Mouse (Mus musculus) hindbrain, embryonic 13.5 days (tissue): Measurements from ENCODE around the gene Ubxn6. TPM values are rescaled to one million over a fixed set of nuclear protein-coding genes. Genes with fewer than 3 reads are reported as not detected.

Experiments used
- ATAC-seq: fragments of 200-750 bp; cut with Nextera tagmentation; 2 replicates; pipeline ENCODE4 v1.8.0; 2017; ENCODE audit warnings: moderate TSS enrichment; ENCODE audit not compliant: low FRiP score
- H3K27ac ChIP-seq: fragments of 300-500 bp; sonication (generic); 2 replicates; pipeline ENCODE4 v1.5.1; 2015; ENCODE audit warnings: inconsistent platforms, mild to moderate bottlenecking, moderate library complexity
- H3K27me3 ChIP-seq: fragments of 300-500 bp; sonication (generic); 2 replicates; pipeline ENCODE4 v1.6.1; 2015; ENCODE audit warnings: mild to moderate bottlenecking, inconsistent platforms
- H3K36me3 ChIP-seq: fragments of 300-500 bp; sonication (generic); 2 replicates; pipeline ENCODE4 v1.6.1; 2015; ENCODE audit warnings: mild to moderate bottlenecking, inconsistent platforms
- H3K4me1 ChIP-seq: fragments of 300-500 bp; sonication (generic); replicated peaks from 2 replicates; pipeline ENCODE4 v1.6.1; 2015; ENCODE audit warnings: inconsistent platforms
- H3K4me2 ChIP-seq: fragments of 300-500 bp; sonication (generic); 2 replicates; pipeline ENCODE4 v1.6.1; 2015; ENCODE audit warnings: inconsistent platforms, mild to moderate bottlenecking, moderate library complexity
- H3K4me3 ChIP-seq: fragments of 300-500 bp; sonication (generic); 2 replicates; pipeline ENCODE4 v1.5.1; 2015; ENCODE audit warnings: mild to moderate bottlenecking, inconsistent platforms
- H3K9ac ChIP-seq: fragments of 300-500 bp; sonication (generic); 2 replicates; pipeline ENCODE4 v1.6.1; 2015; ENCODE audit warnings: mild to moderate bottlenecking, inconsistent platforms
- H3K9me3 ChIP-seq: fragments of 300-500 bp; sonication (generic); 2 replicates; pipeline ENCODE4 v1.6.1; 2016; ENCODE audit warnings: inconsistent platforms
- WGBS: fragments of 180-500 bp; shearing (Covaris S2); methylation state at CpG from one replicate; pipeline ENCODE4 v1.1.7; 2015; 5-methylcytosine and 5-hydroxymethylcytosine counted together
- polyA plus RNA-seq: library from polyadenylated mRNA; unstranded; fragments of >200 nt; fragmentation: Nextera tagmentation; extraction: Ambion mirVana; gene quantifications from 2 replicates; pipeline ENCODE4 v1.2.1, GENCODE M21; 2015

Ubxn6 gene
- polyA plus RNA-seq: 77.2 and 86.0 TPM in 2 replicates

DNA sequence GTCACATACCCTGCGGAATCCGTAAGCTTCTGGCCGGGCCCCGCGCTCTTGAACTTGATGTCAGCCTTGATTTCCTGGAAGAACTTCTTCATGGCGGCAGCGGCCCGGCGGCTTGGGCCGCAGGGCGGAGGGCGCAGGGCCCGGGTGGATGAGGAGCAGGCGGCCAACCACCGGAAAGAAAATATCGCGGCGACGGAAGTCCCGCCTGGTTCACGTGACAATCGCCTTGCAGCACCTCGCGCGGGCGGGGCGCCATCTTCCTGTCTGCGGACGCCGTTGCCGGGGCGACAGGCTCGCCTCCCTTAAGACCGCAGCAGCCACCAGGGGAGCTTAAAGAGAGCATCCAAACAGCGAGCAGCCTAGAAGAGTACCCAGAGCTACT, at the start of gene Ubxn6:
TSS of gene Ubxn6 (minus strand) at position 202 of the 382 bp plus-strand sequence.
- Histone ChIP-seq H3K4me3 (peak within 1 kb of the TSS; percentile 80), H3K9ac (peak within 1 kb of the TSS; percentile 85), H3K27me3 (no peaks in the 10 kb centered on the region), H3K4me1 (peaks cover 20% of the 10 kb centered on the region), H3K27ac (peak within 1 kb of the TSS; percentile 94), H3K4me2 (peak within 1 kb of the TSS; percentile 72), H3K9me3 (no peaks in the 10 kb centered on the region), H3K36me3 (peaks cover 33% of the 10 kb centered on the region)
- peak; percentile 55 for ATAC-seq
- WGBS: under 1% methylated on average over 35 of the region's 35 CpGs

DNA sequence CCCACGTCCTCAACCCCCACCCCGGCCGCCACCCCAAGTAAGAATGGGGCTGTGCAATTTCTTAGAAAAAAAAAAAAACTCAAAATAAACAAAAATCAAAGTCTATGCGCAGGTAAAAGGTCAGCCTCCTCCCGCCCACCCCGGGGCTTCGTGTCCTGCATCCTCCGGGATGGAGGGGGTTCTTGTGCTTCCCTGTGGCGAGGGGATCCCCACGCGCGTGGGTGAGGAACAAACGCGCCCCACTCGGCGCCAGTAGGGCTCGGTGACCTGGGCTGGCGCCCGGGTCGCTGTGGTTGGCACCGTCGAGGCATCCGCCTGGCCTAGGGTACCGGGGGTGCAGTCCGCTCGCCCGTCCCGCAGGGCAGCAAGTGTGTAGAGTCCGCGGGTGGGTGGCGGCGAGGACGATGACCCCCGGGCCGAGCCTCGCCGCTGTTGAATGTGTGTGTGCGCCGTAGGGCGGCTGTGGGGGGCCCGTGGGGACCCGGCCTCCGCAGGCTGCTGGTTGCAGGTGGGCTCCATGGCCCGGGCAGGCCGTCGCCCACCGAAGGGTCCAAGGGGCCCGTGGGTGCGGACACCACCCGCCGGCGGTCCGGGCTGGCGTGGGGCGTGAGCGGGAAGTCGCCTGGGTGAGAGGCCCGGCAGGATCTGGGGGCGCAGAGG, 49.0 kb upstream of the Ubxn6 start:
- peaks cover 91% of the 10 kb centered on the region for H3K27me3 ChIP-seq
- H3K4me2 ChIP-seq: peak overlapping the region; percentile 40
- H3K9me3 ChIP-seq: peaks cover 13% of the 10 kb centered on the region
- H3K4me1 ChIP-seq: peaks cover 19% of the 10 kb centered on the region; the same call in 1 of the 2 replicates
- H3K9ac ChIP-seq: no peak overlapping the region
- no peak overlapping the region for H3K27ac ChIP-seq
- no peak for ATAC-seq
- peak overlapping the region; percentile 21; the same call in 1 of the 2 replicates for H3K4me3 ChIP-seq
- peaks cover 63% of the 10 kb centered on the region for H3K36me3 ChIP-seq
- WGBS: 44% methylated on average over 56 of the region's 59 CpGs

DNA sequence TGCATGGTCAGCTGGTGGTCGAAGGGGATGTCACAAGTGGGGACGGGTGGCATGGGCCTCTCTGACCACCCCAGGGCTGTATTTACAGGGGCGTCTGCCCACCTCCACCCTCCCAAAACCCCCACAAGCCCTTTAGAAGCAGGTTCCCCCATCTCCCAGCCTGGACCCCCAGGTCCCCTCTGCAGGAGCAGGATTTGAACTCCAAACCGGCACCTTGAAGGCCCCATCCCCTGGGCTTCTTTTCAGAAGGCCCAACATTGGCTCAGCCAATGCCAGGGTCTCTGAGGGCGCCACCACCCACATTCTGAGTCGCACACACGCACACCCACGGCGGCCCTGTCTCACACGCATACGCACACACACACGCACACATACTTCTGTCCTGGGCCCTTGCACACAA, 48.3 kb upstream of the Ubxn6 start:
- peaks cover 19% of the 10 kb centered on the region; the same call in 1 of the 2 replicates for H3K4me1 ChIP-seq
- no peak overlapping the region for H3K4me2 ChIP-seq
- peaks cover 13% of the 10 kb centered on the region for H3K9me3 ChIP-seq
- WGBS: 93% methylated on average over 12 of the region's 12 CpGs
- H3K27me3 ChIP-seq: peaks cover 97% of the 10 kb centered on the region
- H3K27ac ChIP-seq: no peak overlapping the region
- peaks cover 57% of the 10 kb centered on the region for H3K36me3 ChIP-seq
- no peak overlapping the region for H3K9ac ChIP-seq
- no peak for ATAC-seq
- no peak overlapping the region for H3K4me3 ChIP-seq

DNA sequence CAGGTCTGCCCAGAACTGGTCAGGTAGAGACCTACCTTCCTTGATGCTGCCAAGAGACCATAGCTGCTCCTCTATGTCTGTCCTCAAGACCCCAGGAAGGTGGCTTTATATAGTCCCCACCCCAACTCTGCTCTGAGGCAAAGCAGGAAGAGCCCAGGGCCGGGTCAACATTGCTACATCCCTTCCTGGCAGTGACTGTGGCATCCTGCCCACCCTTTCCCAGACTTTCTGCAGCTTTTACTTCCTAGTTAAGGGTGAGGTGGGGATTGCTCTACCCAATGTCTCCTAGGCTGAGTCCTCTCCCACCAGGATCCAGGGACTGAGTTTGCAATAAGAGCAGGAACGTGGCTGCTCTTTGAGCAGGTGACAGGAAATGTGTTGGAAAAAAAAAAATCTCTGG, 47.0 kb upstream of the Ubxn6 start, which contains the start of gene Lrg1:
TSS of gene Lrg1 (minus strand) at position 176 of the 400 bp plus-strand sequence.
- WGBS: 64% methylated on average over 2 of the region's 2 CpGs
- Histone ChIP-seq H3K4me1 (peaks cover 26% of the 10 kb centered on the region), H3K9me3 (peaks cover 13% of the 10 kb centered on the region), H3K27ac (no peak within 1 kb of the TSS), H3K9ac (no peak within 1 kb of the TSS), H3K27me3 (peaks cover 95% of the 10 kb centered on the region), H3K36me3 (peaks cover 43% of the 10 kb centered on the region), H3K4me2 (no peak within 1 kb of the TSS), H3K4me3 (no peak within 1 kb of the TSS; the same call in 1 of the 2 replicates)
- ATAC-seq: no peak

GRCm38 (mm10) chr17:56119981-56120880, 45.4 kb upstream of the Ubxn6 start:
- peaks cover 29% of the 10 kb centered on the region for H3K36me3 ChIP-seq
- 10% methylated on average over 66 of the region's 66 CpGs for WGBS
- H3K9me3 ChIP-seq: peaks cover 13% of the 10 kb centered on the region
- H3K9ac ChIP-seq: peak overlapping the region; percentile 46; the same call in 1 of the 2 replicates
- peaks cover 26% of the 10 kb centered on the region for H3K4me1 ChIP-seq
- no peak for ATAC-seq
- peaks cover 95% of the 10 kb centered on the region for H3K27me3 ChIP-seq
- no peak overlapping the region for H3K27ac ChIP-seq
- H3K4me3 ChIP-seq: no peak overlapping the region
- 0 out of 2 replicates have a peak overlapping the region, but pooled peaks have one; percentile 2 for H3K4me2 ChIP-seq

GRCm38 (mm10) chr17:56119431-56119830, 44.6 kb upstream of the Ubxn6 start:
- H3K27ac ChIP-seq: no peak overlapping the region
- no peak overlapping the region for H3K9ac ChIP-seq
- peaks cover 23% of the 10 kb centered on the region for H3K36me3 ChIP-seq
- H3K27me3 ChIP-seq: peaks cover 91% of the 10 kb centered on the region
- peaks cover 13% of the 10 kb centered on the region for H3K9me3 ChIP-seq
- H3K4me2 ChIP-seq: no peak overlapping the region
- H3K4me3 ChIP-seq: no peak overlapping the region
- H3K4me1 ChIP-seq: peaks cover 23% of the 10 kb centered on the region
- ATAC-seq: no peak
- WGBS: 41% methylated on average over 12 of the region's 12 CpGs

- WGBS: under 1% methylated on average over 27 of the region's 27 CpGs
- peak; percentile 43 for ATAC-seq
- Histone ChIP-seq H3K4me2 (peak within 1 kb of the TSS; percentile 58), H3K4me3 (peak within 1 kb of the TSS; percentile 30), H3K27me3 (peaks cover 69% of the 10 kb centered on the region), H3K4me1 (peaks cover 24% of the 10 kb centered on the region), H3K27ac (no peak within 1 kb of the TSS), H3K9ac (peak within 1 kb of the TSS; percentile 55; the same call in 1 of the 2 replicates), H3K36me3 (peaks cover 1% of the 10 kb centered on the region), H3K9me3 (peaks cover 4% of the 10 kb centered on the region)
These were observed 42.5 kb upstream of the Ubxn6 start, which contains the start of gene Plin5 for GRCm38 (mm10) chr17:56117251-56117710. TSS of gene Plin5 (minus strand) at chr17:56117596.

GRCm38 (mm10) chr17:56116193-56116592, 41.4 kb upstream of the Ubxn6 start:
- Histone ChIP-seq H3K27ac (no peak overlapping the region), H3K4me3 (no peak overlapping the region), H3K4me2 (no peak overlapping the region), H3K4me1 (peaks cover 24% of the 10 kb centered on the region), H3K9ac (no peak overlapping the region), H3K9me3 (no peaks in the 10 kb centered on the region), H3K27me3 (peaks cover 58% of the 10 kb centered on the region), H3K36me3 (no peaks in the 10 kb centered on the region)
- WGBS: 79% methylated on average over 10 of the region's 10 CpGs
- no peak for ATAC-seq

- H3K4me2 ChIP-seq: no peak overlapping the region
- peaks cover 4% of the 10 kb centered on the region for H3K36me3 ChIP-seq
- H3K4me3 ChIP-seq: no peak overlapping the region
- H3K9ac ChIP-seq: peak overlapping the region; percentile 13; the same call in 1 of the 2 replicates
- no peaks in the 10 kb centered on the region for H3K9me3 ChIP-seq
- H3K27me3 ChIP-seq: peaks cover 26% of the 10 kb centered on the region
- no peak overlapping the region; the same call in 1 of the 2 replicates for H3K27ac ChIP-seq
- 54% methylated on average over 3 of the region's 3 CpGs for WGBS
- peaks cover 20% of the 10 kb centered on the region for H3K4me1 ChIP-seq
- ATAC-seq: no peak
These were observed 37.9 kb upstream of the Ubxn6 start for GRCm38 (mm10) chr17:56112743-56113142.

- Histone ChIP-seq H3K27ac (no peak overlapping the region), H3K4me1 (peaks cover 13% of the 10 kb centered on the region), H3K9ac (no peak overlapping the region), H3K9me3 (no peaks in the 10 kb centered on the region), H3K36me3 (peaks cover 9% of the 10 kb centered on the region), H3K27me3 (peaks cover 18% of the 10 kb centered on the region), H3K4me2 (no peak overlapping the region), H3K4me3 (no peak overlapping the region)
- WGBS: 41% methylated on average over 5 of the region's 5 CpGs
- ATAC-seq: peak; percentile 6; the same call in 1 of the 2 replicates
These were observed 37.0 kb upstream of the Ubxn6 start for GRCm38 (mm10) chr17:56111864-56112263.

- WGBS: 63% methylated on average over 1 of the region's 1 CpGs
- H3K4me2 ChIP-seq: no peak overlapping the region
- ATAC-seq: no peak
- H3K9ac ChIP-seq: no peak overlapping the region
- H3K4me1 ChIP-seq: peaks cover 13% of the 10 kb centered on the region
- H3K27ac ChIP-seq: 0 out of 2 replicates have a peak overlapping the region, but pooled peaks have one; percentile 3
- no peaks in the 10 kb centered on the region for H3K9me3 ChIP-seq
- no peak overlapping the region for H3K4me3 ChIP-seq
- peaks cover 9% of the 10 kb centered on the region for H3K36me3 ChIP-seq
- peaks cover 10% of the 10 kb centered on the region for H3K27me3 ChIP-seq
These were observed 36.2 kb upstream of the Ubxn6 start for GRCm38 (mm10) chr17:56111021-56111420.

GRCm38 (mm10) chr17:56110571-56110970, 35.7 kb upstream of the Ubxn6 start:
- H3K9ac ChIP-seq: no peak overlapping the region
- no peak for ATAC-seq
- H3K27ac ChIP-seq: 0 out of 2 replicates have a peak overlapping the region, but pooled peaks have one; percentile 3
- no peak overlapping the region for H3K4me2 ChIP-seq
- H3K4me1 ChIP-seq: peaks cover 13% of the 10 kb centered on the region
- no peaks in the 10 kb centered on the region for H3K9me3 ChIP-seq
- WGBS: 66% methylated on average over 4 of the region's 4 CpGs
- H3K36me3 ChIP-seq: peaks cover 9% of the 10 kb centered on the region
- peaks cover 5% of the 10 kb centered on the region for H3K27me3 ChIP-seq
- H3K4me3 ChIP-seq: no peak overlapping the region
